Mouse (Mus musculus): ENCODE data around the gene Lbhd2. TPM values are rescaled to one million over a fixed set of nuclear protein-coding genes. Genes with fewer than 3 reads are reported as not detected.
A peak's percentile ranks its signal among the peaks of the same experiment; 100 is the strongest.

The Lbhd2 gene
- total and polyA plus RNA-seq, 2 experiments from 2014 or later, result 6.0 to 11.8 TPM

- H3K9ac ChIP-seq (replicated peaks; ENCODE audit: low read length), result no peak overlapping the region
- no peak overlapping the region for H3K4me2 ChIP-seq (ENCODE audit: low read depth, low read length)
- 77% methylated on average over 6 of the region's 6 CpGs for WGBS
- H3K27ac ChIP-seq, result no peak overlapping the region
- no peak for TF ChIP-seq CTCF (IDR thresholded peaks at IDR 0.05; ENCODE audit: low read depth)
- H3K9me3 ChIP-seq (ENCODE audit: low read length), result no peaks in the 10 kb centered on the region
- ATAC-seq, result no peak
- no peaks in the 10 kb centered on the region for H3K36me3 ChIP-seq (ENCODE audit: insufficient read depth, low read length)
- peaks cover 5% of the 10 kb centered on the region for H3K4me1 ChIP-seq (ENCODE audit: insufficient read depth, low read length)
- DNase-seq (ENCODE audit: low spot score), result no peak
- H3K27me3 ChIP-seq (ENCODE audit: insufficient read depth, low read length), result no peaks in the 10 kb centered on the region
- no peak overlapping the region for H3K4me3 ChIP-seq (ENCODE audit: low read length)
These were observed 33.2 kb upstream of the Lbhd2 start for GRCm38 (mm10) chr12:111373411-111373810.

GRCm38 (mm10) chr12:111374727-111375126 is 31.9 kb upstream of the Lbhd2 start:
- WGBS, result 78% methylated on average over 10 of the region's 10 CpGs
- no peak for ATAC-seq
- Histone ChIP-seq H3K9ac (replicated peaks; ENCODE audit: low read length) (no peak overlapping the region), H3K36me3 (ENCODE audit: insufficient read depth, low read length) (no peaks in the 10 kb centered on the region), H3K27me3 (ENCODE audit: insufficient read depth, low read length) (no peaks in the 10 kb centered on the region), H3K4me3 (ENCODE audit: low read length) (no peak overlapping the region), H3K4me1 (ENCODE audit: insufficient read depth, low read length) (peaks cover 5% of the 10 kb centered on the region), H3K27ac (no peak overlapping the region), H3K9me3 (ENCODE audit: low read length) (no peaks in the 10 kb centered on the region), H3K4me2 (ENCODE audit: low read depth, low read length) (peak overlapping the region; percentile 65)
- TF ChIP-seq CTCF (IDR thresholded peaks at IDR 0.05; ENCODE audit: low read depth), result no peak
- DNase-seq (ENCODE audit: low spot score), result no peak

GRCm38 (mm10) chr12:111375559-111375958 is 31.1 kb upstream of the Lbhd2 start:
- peaks cover 5% of the 10 kb centered on the region for H3K4me1 ChIP-seq (ENCODE audit: insufficient read depth, low read length)
- 62% methylated on average over 12 of the region's 12 CpGs for WGBS
- H3K9ac ChIP-seq (replicated peaks; ENCODE audit: low read length), result peak overlapping the region; percentile 84
- H3K36me3 ChIP-seq (ENCODE audit: insufficient read depth, low read length), result no peaks in the 10 kb centered on the region
- DNase-seq (ENCODE audit: low spot score) (no peak), ATAC-seq (no peak)
- peak overlapping the region; percentile 89; the same call in 1 of the 2 replicates for H3K27ac ChIP-seq
- H3K4me3 ChIP-seq (ENCODE audit: low read length), result peak overlapping the region; percentile 89
- TF ChIP-seq CTCF (IDR thresholded peaks at IDR 0.05; ENCODE audit: low read depth), result no peak
- H3K9me3 ChIP-seq (ENCODE audit: low read length), result no peaks in the 10 kb centered on the region
- H3K27me3 ChIP-seq (ENCODE audit: insufficient read depth, low read length), result no peaks in the 10 kb centered on the region
- peak overlapping the region; percentile 65 for H3K4me2 ChIP-seq (ENCODE audit: low read depth, low read length)

- TF ChIP-seq CTCF (IDR thresholded peaks at IDR 0.05; ENCODE audit: low read depth), result no peak
- Histone ChIP-seq H3K4me3 (ENCODE audit: low read length) (peak overlapping the region; percentile 89), H3K9me3 (ENCODE audit: low read length) (no peaks in the 10 kb centered on the region), H3K4me1 (ENCODE audit: insufficient read depth, low read length) (peaks cover 5% of the 10 kb centered on the region), H3K27me3 (ENCODE audit: insufficient read depth, low read length) (no peaks in the 10 kb centered on the region), H3K4me2 (ENCODE audit: low read depth, low read length) (peak overlapping the region; percentile 65), H3K9ac (replicated peaks; ENCODE audit: low read length) (peak overlapping the region; percentile 84), H3K36me3 (ENCODE audit: insufficient read depth, low read length) (no peaks in the 10 kb centered on the region), H3K27ac (peak overlapping the region; percentile 89; the same call in 1 of the 2 replicates)
- DNase-seq (ENCODE audit: low spot score) (no peak), ATAC-seq (no peak)
- 23% methylated on average over 6 of the region's 6 CpGs for WGBS
These were observed 30.6 kb upstream of the Lbhd2 start for GRCm38 (mm10) chr12:111376053-111376452.

- Histone ChIP-seq H3K9ac (replicated peaks; ENCODE audit: low read length) (peak overlapping the region; percentile 84), H3K4me3 (ENCODE audit: low read length) (peak overlapping the region; percentile 89), H3K27me3 (ENCODE audit: insufficient read depth, low read length) (no peaks in the 10 kb centered on the region), H3K4me2 (ENCODE audit: low read depth, low read length) (peak overlapping the region; percentile 65), H3K27ac (peak overlapping the region; percentile 89), H3K4me1 (ENCODE audit: insufficient read depth, low read length) (peaks cover 5% of the 10 kb centered on the region), H3K9me3 (ENCODE audit: low read length) (no peaks in the 10 kb centered on the region), H3K36me3 (ENCODE audit: insufficient read depth, low read length) (no peaks in the 10 kb centered on the region)
- ATAC-seq (peak; percentile 28), DNase-seq (ENCODE audit: low spot score) (peak; percentile 42)
- TF ChIP-seq CTCF (IDR thresholded peaks at IDR 0.05; ENCODE audit: low read depth), result no peak
- 2% methylated on average over 40 of the region's 49 CpGs for WGBS
These were observed 29.7 kb upstream of the Lbhd2 start for GRCm38 (mm10) chr12:111376826-111377331.

GRCm38 (mm10) chr12:111377376-111377973 is 29.1 kb upstream of the Lbhd2 start, which contains the start of gene Cdc42bpb:
Gene Cdc42bpb, minus strand, starts transcription at chr12:111377718.
- no peaks in the 10 kb centered on the region for H3K9me3 ChIP-seq (ENCODE audit: low read length)
- ATAC-seq (peak; percentile 94), DNase-seq (ENCODE audit: low spot score) (peak; percentile 97)
- H3K4me2 ChIP-seq (ENCODE audit: low read depth, low read length), result peak within 1 kb of the TSS; percentile 65
- TF ChIP-seq CTCF (IDR thresholded peaks at IDR 0.05; ENCODE audit: low read depth), result no peak
- WGBS, result under 1% methylated on average over 57 of the region's 94 CpGs
- H3K36me3 ChIP-seq (ENCODE audit: insufficient read depth, low read length), result no peaks in the 10 kb centered on the region
- H3K27me3 ChIP-seq (ENCODE audit: insufficient read depth, low read length), result no peaks in the 10 kb centered on the region
- peaks cover 5% of the 10 kb centered on the region for H3K4me1 ChIP-seq (ENCODE audit: insufficient read depth, low read length)
- H3K27ac ChIP-seq, result peak within 1 kb of the TSS; percentile 89
- H3K9ac ChIP-seq (replicated peaks; ENCODE audit: low read length), result peak within 1 kb of the TSS; percentile 84
- H3K4me3 ChIP-seq (ENCODE audit: low read length), result peak within 1 kb of the TSS; percentile 89

GRCm38 (mm10) chr12:111377986-111378490 is 28.6 kb upstream of the Lbhd2 start:
- Histone ChIP-seq H3K4me3 (ENCODE audit: low read length) (peak overlapping the region; percentile 89), H3K4me1 (ENCODE audit: insufficient read depth, low read length) (peaks cover 5% of the 10 kb centered on the region), H3K9ac (replicated peaks; ENCODE audit: low read length) (peak overlapping the region; percentile 84), H3K9me3 (ENCODE audit: low read length) (no peaks in the 10 kb centered on the region), H3K27ac (peak overlapping the region; percentile 89), H3K27me3 (ENCODE audit: insufficient read depth, low read length) (no peaks in the 10 kb centered on the region), H3K36me3 (ENCODE audit: insufficient read depth, low read length) (no peaks in the 10 kb centered on the region), H3K4me2 (ENCODE audit: low read depth, low read length) (peak overlapping the region; percentile 65)
- TF ChIP-seq CTCF (IDR thresholded peaks at IDR 0.05; ENCODE audit: low read depth), result no peak
- DNase-seq (ENCODE audit: low spot score), result peak; percentile 62
- under 1% methylated on average over 32 of the region's 32 CpGs for WGBS
- peak; percentile 77 for ATAC-seq
